Mouse (Mus musculus): ENCODE results near the gene Anks6. TPM values are rescaled to one million over a fixed set of nuclear protein-coding genes. Genes with fewer than 3 reads are reported as not detected.

The Anks6 gene
- 4.1 and 4.3 TPM in 2 replicates for polyA plus RNA-seq (2015; fragmentation: Nextera tagmentation; extraction: Ambion mirVana)

GRCm38 (mm10) chr4:47056791-47057509 lies at the start of gene Anks6:
TSS of gene Anks6 (minus strand) at chr4:47057427.
- no peaks in the 10 kb centered on the region for H3K36me3 ChIP-seq
- ATAC-seq (ENCODE audit: low FRiP score), result peak; percentile 92
- peak within 1 kb of the TSS; percentile 87 for H3K27ac ChIP-seq
- H3K9me3 ChIP-seq, result no peaks in the 10 kb centered on the region
- H3K4me3 ChIP-seq, result peak within 1 kb of the TSS; percentile 71
- under 1% methylated on average over 64 of the region's 86 CpGs for WGBS
- H3K4me1 ChIP-seq (replicated peaks), result peaks cover 22% of the 10 kb centered on the region
- peak within 1 kb of the TSS; percentile 65 for H3K4me2 ChIP-seq
- peak within 1 kb of the TSS; percentile 89 for H3K9ac ChIP-seq
- H3K27me3 ChIP-seq, result peaks cover 9% of the 10 kb centered on the region

DNA sequence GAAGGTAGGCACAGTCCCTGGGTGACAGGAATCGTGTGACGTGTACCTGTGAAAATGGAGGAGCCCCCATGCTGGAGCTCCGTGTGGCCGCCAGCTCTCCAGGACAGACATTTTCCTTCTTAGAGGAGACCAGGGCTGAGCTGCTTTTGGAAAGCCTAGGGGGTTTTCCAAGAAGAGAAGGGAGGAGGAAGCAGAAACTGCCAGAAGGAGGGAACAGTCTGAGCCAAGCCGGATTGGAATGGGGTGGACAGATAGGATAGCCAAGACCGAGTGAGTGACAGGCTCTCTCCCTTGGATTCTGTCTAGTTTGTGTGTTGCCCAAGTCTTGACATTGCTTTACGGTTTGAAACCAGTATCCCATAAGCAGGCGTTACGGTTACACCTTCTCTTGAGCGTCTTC lies 46.3 kb upstream of the Anks6 start:
- Histone ChIP-seq H3K36me3 (no peaks in the 10 kb centered on the region), H3K4me2 (no peak overlapping the region), H3K27ac (no peak overlapping the region), H3K9me3 (no peaks in the 10 kb centered on the region), H3K4me3 (no peak overlapping the region), H3K27me3 (no peaks in the 10 kb centered on the region), H3K4me1 (replicated peaks) (no peaks in the 10 kb centered on the region), H3K9ac (no peak overlapping the region)
- 97% methylated on average over 10 of the region's 10 CpGs for WGBS
- no peak for ATAC-seq (ENCODE audit: low FRiP score)

DNA sequence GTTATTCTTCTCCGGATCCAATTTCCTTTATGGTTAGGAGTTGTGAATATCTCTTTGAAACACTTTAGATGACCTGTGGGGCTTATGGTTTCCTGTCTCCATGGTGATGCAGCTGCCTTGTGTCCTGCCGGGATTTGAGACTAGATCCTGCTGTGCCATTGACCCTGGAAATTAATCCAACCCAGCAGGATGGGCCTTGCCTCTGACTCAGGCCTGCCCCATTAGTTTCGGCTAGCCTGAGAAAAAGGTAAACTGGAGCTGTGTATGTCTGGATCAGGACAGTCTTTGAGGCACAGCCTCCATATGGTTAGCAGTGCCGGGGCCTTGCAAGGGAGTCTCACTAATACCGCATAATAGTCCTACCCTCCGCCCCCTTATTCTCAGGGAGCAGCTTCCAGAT lies 36.4 kb upstream of the Anks6 start:
- 25% methylated on average over 6 of the region's 6 CpGs for WGBS
- H3K9me3 ChIP-seq, result no peaks in the 10 kb centered on the region
- H3K4me2 ChIP-seq, result no peak overlapping the region
- no peak overlapping the region for H3K4me3 ChIP-seq
- H3K4me1 ChIP-seq (replicated peaks), result peaks cover 26% of the 10 kb centered on the region
- H3K36me3 ChIP-seq, result no peaks in the 10 kb centered on the region
- H3K9ac ChIP-seq, result no peak overlapping the region
- ATAC-seq (ENCODE audit: low FRiP score), result no peak
- H3K27ac ChIP-seq, result no peak overlapping the region
- peaks cover 53% of the 10 kb centered on the region for H3K27me3 ChIP-seq

- 21% methylated on average over 9 of the region's 9 CpGs for WGBS
- Histone ChIP-seq H3K4me3 (peak overlapping the region; percentile 70; the same call in 1 of the 2 replicates), H3K9ac (no peak overlapping the region), H3K9me3 (no peaks in the 10 kb centered on the region), H3K27me3 (peaks cover 53% of the 10 kb centered on the region), H3K36me3 (no peaks in the 10 kb centered on the region), H3K27ac (no peak overlapping the region), H3K4me1 (replicated peaks) (peaks cover 26% of the 10 kb centered on the region), H3K4me2 (no peak overlapping the region; the same call in 1 of the 2 replicates)
- ATAC-seq (ENCODE audit: low FRiP score), result no peak
These were observed 35.9 kb upstream of the Anks6 start for GRCm38 (mm10) chr4:47093161-47093560.

DNA sequence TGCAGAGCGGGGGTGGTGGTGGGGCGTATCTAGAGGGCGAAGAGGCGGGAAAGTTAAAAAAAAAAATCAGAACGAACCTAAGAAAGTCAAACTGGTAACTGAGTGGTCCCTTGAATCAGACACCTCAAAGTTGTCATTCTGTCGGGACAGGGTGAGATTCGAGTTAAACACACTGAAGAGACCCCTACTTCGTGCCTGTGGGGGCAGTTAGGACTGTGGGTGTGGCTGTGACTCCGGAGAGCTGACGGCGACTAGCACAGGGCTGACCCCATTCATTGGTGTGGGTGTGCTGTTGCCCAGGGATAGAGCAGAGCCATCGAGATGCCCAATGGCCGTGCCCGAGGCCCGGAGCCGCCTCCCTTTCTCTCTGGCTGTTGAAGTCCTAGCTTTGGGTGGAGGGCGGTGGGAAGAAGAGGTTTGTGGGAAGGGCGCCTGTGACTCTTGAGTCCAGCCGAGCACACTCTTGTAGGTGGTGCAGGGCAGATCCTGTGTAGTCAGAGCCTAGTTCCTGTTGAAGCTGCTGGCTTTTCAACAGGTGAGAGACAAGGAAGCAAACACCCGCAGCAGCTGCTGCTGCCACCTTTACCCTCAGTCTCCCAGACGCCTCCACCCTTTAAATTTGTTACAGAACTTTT lies 35.3 kb upstream of the Anks6 start:
- Histone ChIP-seq H3K36me3 (no peaks in the 10 kb centered on the region), H3K4me3 (peak overlapping the region; percentile 70), H3K4me2 (peak overlapping the region; percentile 99), H3K9me3 (no peaks in the 10 kb centered on the region), H3K27me3 (peaks cover 53% of the 10 kb centered on the region), H3K27ac (no peak overlapping the region), H3K9ac (peak overlapping the region; percentile 80), H3K4me1 (replicated peaks) (peaks cover 26% of the 10 kb centered on the region)
- WGBS, result 2% methylated on average over 21 of the region's 21 CpGs
- ATAC-seq (ENCODE audit: low FRiP score), result peak; percentile 61; the same call in 1 of the 2 replicates

DNA sequence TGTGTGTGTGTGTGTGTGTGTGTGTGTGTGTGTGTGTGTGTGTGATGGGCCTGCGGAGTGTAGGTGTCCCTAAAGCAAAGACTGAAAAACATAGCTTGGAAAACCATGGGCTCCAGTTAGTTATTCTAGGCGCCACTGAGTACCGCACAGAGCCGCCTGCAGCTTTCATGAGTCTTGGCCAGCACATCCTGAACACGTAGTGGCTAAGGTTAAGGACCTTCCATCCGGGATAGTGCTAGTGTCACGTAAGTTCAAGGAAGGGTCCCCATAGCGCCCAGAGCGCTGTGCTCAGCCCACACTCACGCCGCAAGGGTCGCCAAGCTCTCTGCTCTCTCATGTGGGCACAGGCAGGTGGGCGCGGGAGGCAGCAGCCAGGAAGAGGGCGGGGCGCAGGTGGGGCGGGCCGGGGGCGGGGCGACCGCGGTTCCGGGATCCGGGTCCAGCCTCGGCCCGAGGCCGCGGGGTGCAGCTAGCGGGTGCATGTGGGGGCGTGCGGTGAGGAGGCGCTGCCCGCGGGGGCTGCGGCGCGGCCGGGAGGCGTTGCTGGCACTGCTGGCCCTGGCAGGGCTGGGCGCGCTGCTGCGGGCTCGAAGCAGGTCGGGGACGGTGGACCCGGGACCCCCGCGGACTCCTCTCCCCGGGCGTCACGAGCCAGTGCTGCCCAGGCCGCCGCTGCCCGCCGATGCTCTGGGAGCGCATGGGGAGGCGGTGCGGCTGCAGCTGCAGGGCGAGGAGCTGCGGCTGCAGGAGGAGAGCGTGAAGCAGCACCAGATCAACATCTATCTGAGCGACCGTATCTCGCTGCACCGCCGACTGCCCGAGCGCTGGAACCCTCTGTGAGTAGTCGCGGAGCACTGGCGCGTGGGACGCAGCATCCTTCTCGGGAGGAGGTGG lies 34.5 kb upstream of the Anks6 start, which contains the start of gene Galnt12:
TSS of gene Galnt12 (plus strand) at position 417 of the 894 bp plus-strand sequence.
- H3K4me2 ChIP-seq, result peak within 1 kb of the TSS; percentile 99
- peaks cover 53% of the 10 kb centered on the region for H3K27me3 ChIP-seq
- no peaks in the 10 kb centered on the region for H3K36me3 ChIP-seq
- H3K27ac ChIP-seq, result no peak within 1 kb of the TSS
- H3K9me3 ChIP-seq, result no peaks in the 10 kb centered on the region
- peak; percentile 88 for ATAC-seq (ENCODE audit: low FRiP score)
- H3K4me3 ChIP-seq, result peak within 1 kb of the TSS; percentile 70
- 1% methylated on average over 55 of the region's 74 CpGs for WGBS
- peaks cover 26% of the 10 kb centered on the region for H3K4me1 ChIP-seq (replicated peaks)
- peak within 1 kb of the TSS; percentile 80 for H3K9ac ChIP-seq

DNA sequence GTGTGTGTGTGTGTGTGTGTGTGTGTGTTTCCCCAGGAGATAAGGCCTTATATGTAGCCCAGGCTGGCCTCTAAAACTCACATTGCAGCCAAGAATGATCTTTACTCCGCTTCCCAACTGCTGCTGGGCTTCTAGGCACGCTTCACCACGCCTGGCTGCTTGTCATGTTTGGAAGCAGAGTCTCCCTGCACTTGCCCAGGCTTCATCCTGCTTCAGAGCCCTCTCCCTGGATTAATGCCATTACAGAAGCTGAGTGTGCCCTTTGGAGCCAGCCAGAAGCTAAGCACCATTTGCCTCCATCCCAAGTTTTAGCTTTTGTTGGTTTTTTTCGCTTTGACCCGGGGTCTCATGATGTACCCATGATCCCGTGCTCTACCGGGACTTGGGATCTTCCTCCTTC lies 31.4 kb upstream of the Anks6 start:
- H3K9me3 ChIP-seq, result no peaks in the 10 kb centered on the region
- 90% methylated on average over 7 of the region's 7 CpGs for WGBS
- no peak for ATAC-seq (ENCODE audit: low FRiP score)
- no peak overlapping the region for H3K4me3 ChIP-seq
- H3K9ac ChIP-seq, result no peak overlapping the region
- no peak overlapping the region for H3K27ac ChIP-seq
- peaks cover 36% of the 10 kb centered on the region for H3K27me3 ChIP-seq
- no peak overlapping the region for H3K4me2 ChIP-seq
- peaks cover 23% of the 10 kb centered on the region for H3K4me1 ChIP-seq (replicated peaks)
- no peaks in the 10 kb centered on the region for H3K36me3 ChIP-seq

DNA sequence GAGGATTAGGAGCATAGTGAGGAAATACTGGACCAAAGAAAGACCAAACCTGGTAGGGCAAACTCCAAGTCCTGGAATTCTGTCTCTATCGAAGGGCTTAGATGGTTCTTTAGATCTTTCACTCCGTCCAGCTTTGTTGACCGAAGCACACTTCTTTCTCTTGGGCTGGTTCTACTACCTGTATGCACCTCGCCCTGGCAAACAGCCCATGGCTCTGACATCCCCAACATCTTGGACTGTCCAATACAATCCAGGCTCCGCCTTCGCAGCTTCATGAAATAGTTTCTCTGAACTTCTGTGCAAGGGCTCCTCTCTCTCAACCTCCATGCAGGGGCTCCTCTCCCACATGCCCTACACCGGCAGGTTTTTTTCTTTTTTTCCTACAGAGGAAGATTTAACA lies 26.6 kb upstream of the Anks6 start:
- Histone ChIP-seq H3K36me3 (no peaks in the 10 kb centered on the region), H3K27me3 (0 out of 2 replicates have a peak, but pooled peaks cover under 1% of the 10 kb centered on the region)
- WGBS, result 93% methylated on average over 7 of the region's 7 CpGs

GRCm38 (mm10) chr4:47080647-47081010 lies 23.4 kb upstream of the Anks6 start:
- no peak overlapping the region for H3K9ac ChIP-seq
- no peaks in the 10 kb centered on the region for H3K36me3 ChIP-seq
- no peaks in the 10 kb centered on the region for H3K9me3 ChIP-seq
- no peak for ATAC-seq (ENCODE audit: low FRiP score)
- no peaks in the 10 kb centered on the region for H3K4me1 ChIP-seq (replicated peaks)
- H3K4me3 ChIP-seq, result no peak overlapping the region
- WGBS, result 95% methylated on average over 4 of the region's 4 CpGs
- no peak overlapping the region for H3K4me2 ChIP-seq
- H3K27ac ChIP-seq, result no peak overlapping the region
- H3K27me3 ChIP-seq, result no peaks in the 10 kb centered on the region

More for the DNA sequence above, 26.6 kb upstream of the Anks6 start:
- Histone ChIP-seq H3K9me3 (no peaks in the 10 kb centered on the region), H3K4me3 (no peak overlapping the region), H3K27ac (no peak overlapping the region), H3K4me2 (no peak overlapping the region), H3K9ac (no peak overlapping the region), H3K4me1 (replicated peaks) (no peaks in the 10 kb centered on the region)
- no peak for ATAC-seq (ENCODE audit: low FRiP score)

DNA sequence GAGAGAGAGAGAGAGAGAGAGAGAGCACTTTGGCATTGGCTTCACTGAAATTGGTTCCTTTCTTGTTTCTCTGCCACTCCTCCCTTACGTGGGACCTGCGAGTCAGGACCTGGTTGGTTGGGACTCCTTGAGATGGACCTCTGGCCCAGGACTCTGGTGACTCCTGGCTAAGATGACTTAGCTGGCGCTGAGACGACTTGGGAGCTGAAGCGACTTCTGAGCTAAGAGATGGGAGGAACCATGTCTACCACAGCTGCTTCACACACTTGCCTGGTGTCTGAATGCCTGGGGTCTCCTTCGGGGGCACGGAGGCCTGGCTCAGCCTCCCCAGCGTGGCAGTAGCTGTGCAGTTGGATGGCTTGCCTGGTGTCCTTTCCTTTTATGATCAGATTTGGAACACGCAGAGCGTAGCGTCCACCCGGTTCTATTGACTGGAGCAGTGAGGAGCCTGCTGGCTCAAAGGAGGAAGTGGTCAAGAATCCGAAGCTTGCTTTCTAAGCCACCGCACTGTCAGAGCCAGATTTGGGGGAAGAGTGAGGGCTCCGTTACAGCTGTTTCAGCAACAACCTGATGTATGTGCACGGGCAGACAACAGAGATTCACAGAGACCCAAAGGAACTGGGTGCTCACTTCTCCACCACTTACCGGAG lies 22.9 kb upstream of the Anks6 start:
- no peak overlapping the region for H3K4me3 ChIP-seq
- no peak overlapping the region for H3K4me2 ChIP-seq
- no peak for ATAC-seq (ENCODE audit: low FRiP score)
- H3K4me1 ChIP-seq (replicated peaks), result no peaks in the 10 kb centered on the region
- WGBS, result 90% methylated on average over 17 of the region's 17 CpGs
- no peak overlapping the region for H3K27ac ChIP-seq
- H3K36me3 ChIP-seq, result no peaks in the 10 kb centered on the region
- H3K9ac ChIP-seq, result no peak overlapping the region
- H3K9me3 ChIP-seq, result no peaks in the 10 kb centered on the region
- no peaks in the 10 kb centered on the region for H3K27me3 ChIP-seq

- no peaks in the 10 kb centered on the region for H3K9me3 ChIP-seq
- no peak overlapping the region for H3K27ac ChIP-seq
- no peak overlapping the region for H3K4me3 ChIP-seq
- no peak for ATAC-seq (ENCODE audit: low FRiP score)
- H3K9ac ChIP-seq, result no peak overlapping the region
- no peaks in the 10 kb centered on the region for H3K4me1 ChIP-seq (replicated peaks)
- H3K4me2 ChIP-seq, result no peak overlapping the region
- H3K36me3 ChIP-seq, result no peaks in the 10 kb centered on the region
- no peaks in the 10 kb centered on the region for H3K27me3 ChIP-seq
- 48% methylated on average over 2 of the region's 2 CpGs for WGBS
These were observed 17.8 kb upstream of the Anks6 start for GRCm38 (mm10) chr4:47075054-47075453.

- Histone ChIP-seq H3K9ac (no peak overlapping the region), H3K27ac (no peak overlapping the region), H3K9me3 (no peaks in the 10 kb centered on the region), H3K27me3 (no peaks in the 10 kb centered on the region), H3K36me3 (no peaks in the 10 kb centered on the region), H3K4me3 (no peak overlapping the region), H3K4me2 (no peak overlapping the region), H3K4me1 (replicated peaks) (peaks cover 11% of the 10 kb centered on the region)
- ATAC-seq (ENCODE audit: low FRiP score), result no peak
- 11% methylated on average over 1 of the region's 1 CpGs for WGBS
These were observed 3.7 kb upstream of the Anks6 start for GRCm38 (mm10) chr4:47060900-47061299.

Data from hindbrain, embryonic 13.5 days (tissue).